Mouse (Mus musculus) adrenal gland, postnatal 10 days (tissue): ENCODE measurements around the gene Shank2. TPM values are rescaled to one million over a fixed set of nuclear protein-coding genes. Genes with fewer than 3 reads are reported as not detected.

Experiments
- DNase-seq: peaks from one replicate; pipeline ENCODE4 v3.0.0; 2021; ENCODE audit warnings: mixed read lengths
- total RNA-seq, 2 experiments: library from RNA; stranded (reverse); gene quantifications; 2 replicates each; pipeline ENCODE4 v1.2.3; 2021

Gene Shank2
- total RNA-seq, 2 experiments from 2014 or later: 3.6 to 6.5 TPM

DNA sequence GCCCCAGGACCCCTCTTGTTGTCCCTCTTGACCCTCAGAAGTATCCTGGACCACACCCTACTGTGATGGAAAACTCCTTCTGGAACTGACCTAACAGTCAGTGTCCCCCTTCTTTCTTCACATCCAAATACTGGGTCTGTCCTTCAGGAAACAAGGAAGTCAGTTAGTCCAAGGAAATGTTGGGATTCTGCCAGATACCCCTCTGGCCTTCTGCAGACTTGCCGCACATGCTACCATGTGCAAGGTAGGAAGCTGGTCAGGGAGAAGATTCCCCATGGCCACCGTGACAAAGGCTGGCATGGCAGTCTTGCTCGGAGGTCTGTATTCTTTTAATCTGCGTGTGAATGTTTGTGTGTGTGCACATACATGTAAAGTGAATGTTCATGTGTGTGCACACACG is 337.0 kb downstream of the Shank2 start:
- no peak for DNase-seq

DNA sequence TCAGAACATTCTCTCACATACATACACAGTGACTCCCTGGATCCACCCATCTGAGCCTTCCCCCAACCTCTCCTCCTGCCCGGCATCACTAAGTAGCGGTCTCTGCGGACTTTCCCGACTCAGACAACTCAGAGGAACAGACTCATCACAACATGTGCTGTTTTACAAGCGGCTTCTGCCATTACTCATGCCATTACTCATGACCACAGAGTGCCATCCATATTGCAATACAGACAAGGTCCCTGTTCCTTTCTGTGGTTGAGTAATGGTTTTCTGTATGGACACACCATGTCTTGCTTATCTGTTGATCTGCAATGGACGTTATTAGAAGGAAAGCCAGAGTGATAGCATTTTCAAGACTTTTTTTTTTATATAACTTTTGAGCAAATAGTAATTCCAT is 338.6 kb downstream of the Shank2 start:
- DNase-seq: peak; percentile 16

DNA sequence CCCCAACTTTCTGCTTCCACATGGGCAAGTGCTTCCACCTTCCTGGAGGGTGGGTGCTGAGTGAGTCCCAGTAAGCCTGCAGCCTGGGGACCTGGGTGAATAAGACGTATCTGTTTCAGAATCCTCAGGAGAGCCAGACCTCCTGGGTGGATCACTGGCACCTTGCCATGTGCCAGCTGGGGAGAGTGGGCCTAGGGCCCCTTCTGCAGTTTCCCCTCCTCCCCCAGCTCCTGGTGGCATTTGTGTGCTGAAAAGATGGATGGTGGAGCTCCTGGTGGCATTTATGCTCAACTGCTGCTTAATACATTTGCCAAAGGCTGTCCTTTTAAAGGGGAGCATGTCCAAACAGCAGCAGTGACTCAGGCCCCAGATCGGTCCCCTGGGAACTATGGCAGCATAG is 364.4 kb downstream of the Shank2 start:
- DNase-seq: no peak

- no peak for DNase-seq
These were observed 371.3 kb downstream of the Shank2 start for GRCm38 (mm10) chr7:144373059-144373458.

- no peak for DNase-seq
These were observed 373.8 kb downstream of the Shank2 start for GRCm38 (mm10) chr7:144375483-144375882.

DNA sequence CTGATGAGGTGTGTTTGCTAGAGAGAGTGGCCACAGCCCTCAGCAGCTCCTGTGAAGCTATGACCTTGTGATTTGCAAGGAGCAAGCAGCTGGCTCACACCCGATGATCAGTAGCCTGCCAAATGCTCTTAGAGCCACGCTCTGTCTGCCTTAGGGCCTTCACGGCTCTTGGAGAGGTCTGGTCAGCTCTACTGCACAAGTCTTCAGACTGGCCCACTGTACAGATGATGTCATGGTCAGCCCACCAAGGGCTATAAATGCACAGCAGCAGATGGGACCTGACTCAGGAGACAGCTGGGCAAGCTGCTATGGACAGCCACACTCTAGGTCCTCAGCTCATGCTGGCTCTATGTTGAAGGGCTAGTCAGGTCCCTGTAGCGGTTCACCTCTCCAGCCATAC is 376.5 kb downstream of the Shank2 start:
- DNase-seq: no peak

DNA sequence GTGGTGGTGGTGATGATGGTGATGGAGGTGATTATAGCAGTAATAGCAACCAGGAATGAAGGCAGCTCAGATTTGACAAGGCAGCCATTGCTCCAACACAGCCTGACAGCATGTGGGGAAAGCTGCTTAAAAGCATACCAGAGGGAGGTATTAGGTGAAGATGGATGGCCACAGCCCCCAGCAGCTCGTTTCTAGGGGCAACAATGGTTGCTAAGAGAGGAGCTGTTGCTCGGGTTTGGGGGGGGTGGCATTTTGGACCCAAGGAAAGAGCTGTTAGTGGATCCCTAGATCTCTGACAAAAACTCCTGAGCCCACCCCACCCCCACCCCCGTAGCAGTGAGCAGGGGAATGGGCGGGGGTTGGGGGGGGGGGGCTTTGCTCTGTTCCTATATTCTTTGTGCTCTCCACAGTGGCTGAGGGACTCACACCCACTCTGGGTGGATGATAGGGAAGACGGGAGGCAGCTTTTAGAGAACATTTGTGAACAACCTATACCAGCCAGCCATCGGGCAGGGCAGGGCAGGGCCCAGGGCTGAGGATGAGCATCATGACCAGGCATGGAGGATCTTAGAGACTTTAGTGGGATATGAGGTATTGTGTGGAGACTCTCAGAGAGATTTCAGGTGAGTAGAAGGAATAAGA is 377.6 kb downstream of the Shank2 start:
- DNase-seq: no peak

- DNase-seq: no peak
These were observed 379.9 kb downstream of the Shank2 start for GRCm38 (mm10) chr7:144381588-144381987.

DNA sequence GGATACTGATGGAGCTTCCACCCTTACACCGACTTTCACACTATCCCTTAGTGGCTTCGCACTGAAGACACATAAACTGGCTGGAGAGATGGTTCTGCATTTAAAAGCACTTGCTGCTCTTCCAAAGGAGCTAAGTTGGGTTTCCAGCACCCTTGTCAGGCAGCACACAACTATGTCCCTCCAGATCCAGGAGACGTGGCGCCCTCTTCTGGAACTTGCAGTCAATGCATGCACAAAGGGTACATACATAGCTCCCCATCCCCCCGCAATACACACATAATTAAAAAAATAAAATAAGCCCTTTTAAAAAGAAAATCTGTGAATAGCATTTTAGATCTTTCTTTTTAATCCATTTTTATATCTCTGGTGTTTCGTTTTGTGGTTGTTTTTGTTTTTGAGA is 385.8 kb downstream of the Shank2 start:
- DNase-seq: no peak

- no peak for DNase-seq
These were observed 388.0 kb downstream of the Shank2 start for GRCm38 (mm10) chr7:144389704-144390103.

DNA sequence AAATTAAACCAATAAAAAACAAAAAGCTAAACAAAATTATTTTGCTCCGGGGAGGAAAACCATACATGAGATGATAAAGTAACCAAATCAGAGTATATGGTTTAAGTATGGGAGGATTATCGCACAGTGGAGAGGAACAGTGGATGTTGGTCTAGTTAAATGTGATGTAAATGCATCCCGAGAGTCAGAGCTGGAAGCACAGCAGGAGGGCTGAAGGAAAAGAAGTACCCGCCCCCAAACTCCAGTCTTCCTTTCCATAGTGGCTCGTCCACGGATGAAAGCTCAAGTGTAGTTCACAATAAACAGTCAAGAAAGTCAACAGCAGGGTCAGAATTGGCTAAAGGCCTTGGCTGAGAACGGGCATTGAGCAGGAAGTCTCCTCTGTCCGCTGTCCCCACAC is 388.9 kb downstream of the Shank2 start:
- DNase-seq: no peak

DNA sequence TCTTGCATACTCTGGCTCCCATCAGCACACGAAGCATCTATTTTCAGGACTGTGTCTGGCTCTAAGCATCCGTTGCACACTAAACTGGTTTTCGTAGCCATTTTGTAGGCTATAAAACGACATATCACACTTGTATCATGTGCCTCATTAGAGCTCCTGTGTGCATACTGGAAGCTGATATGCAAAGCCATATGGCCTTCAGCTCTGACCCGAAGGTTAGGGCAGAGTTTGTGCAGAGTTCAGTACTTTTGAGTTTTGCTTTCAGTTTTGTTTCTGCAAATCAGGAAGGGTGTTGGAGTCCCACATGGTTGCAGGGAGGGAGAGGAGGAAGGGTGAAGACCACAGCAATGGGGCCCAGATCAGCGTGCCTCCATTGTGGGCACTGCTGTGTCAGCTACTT is 390.0 kb downstream of the Shank2 start:
- DNase-seq: no peak

DNA sequence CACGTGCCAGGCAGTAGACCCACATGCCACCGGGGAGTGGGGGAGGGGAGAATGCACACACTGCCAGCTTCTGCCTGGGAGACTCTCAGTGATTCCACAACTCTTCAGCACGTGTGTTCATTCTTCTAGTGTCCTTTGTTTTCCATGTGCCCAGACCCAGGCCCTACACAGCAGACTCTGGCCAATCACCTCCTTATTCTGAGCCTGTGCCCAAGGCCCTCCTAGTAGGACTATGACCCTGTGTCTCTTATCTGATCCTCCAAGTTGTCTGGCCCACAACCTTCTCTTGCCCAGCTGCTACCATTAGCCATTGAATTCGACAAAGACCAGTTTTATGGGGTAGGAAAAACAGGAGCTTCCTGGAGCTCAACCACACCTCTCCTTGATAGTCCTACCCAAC is 400.8 kb downstream of the Shank2 start:
- no peak for DNase-seq

DNA sequence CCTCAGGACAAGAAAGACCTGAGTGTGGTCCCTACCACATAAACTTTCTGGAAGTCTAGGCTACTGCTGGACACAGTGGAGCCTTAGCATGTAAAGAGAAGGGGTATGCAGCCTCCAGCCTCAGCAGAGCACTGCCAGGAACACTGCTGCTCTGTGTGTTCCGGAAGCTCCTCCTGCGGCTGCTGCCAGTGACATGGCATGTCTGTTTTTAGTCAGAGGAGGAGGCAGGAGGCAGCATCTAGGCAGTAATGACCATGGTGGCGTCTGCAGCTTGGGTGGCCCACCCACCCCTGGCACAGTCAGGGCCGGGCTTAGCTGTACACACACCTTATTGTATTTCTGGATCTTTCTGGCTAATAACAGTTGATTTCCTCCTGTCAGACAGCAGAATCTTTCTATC is 405.9 kb downstream of the Shank2 start:
- no peak for DNase-seq

GRCm38 (mm10) chr7:144408464-144409000 is 406.8 kb downstream of the Shank2 start:
- DNase-seq: no peak

DNA sequence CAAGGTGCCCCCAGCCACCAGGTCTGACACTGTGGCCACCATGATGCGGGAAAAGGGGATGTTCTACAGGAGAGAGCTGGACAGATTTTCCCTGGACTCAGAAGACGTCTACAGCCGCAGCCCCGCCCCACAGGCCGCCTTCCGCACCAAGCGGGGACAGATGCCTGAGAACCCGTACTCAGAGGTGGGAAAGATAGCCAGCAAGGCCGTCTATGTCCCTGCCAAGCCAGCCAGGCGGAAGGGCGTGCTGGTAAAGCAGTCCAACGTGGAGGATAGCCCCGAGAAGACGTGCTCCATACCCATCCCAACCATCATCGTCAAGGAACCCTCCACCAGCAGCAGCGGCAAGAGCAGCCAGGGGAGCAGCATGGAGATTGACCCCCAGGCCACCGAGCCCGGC is 408.0 kb downstream of the Shank2 start:
- DNase-seq: no peak

- DNase-seq: no peak
These were observed 410.5 kb downstream of the Shank2 start for GRCm38 (mm10) chr7:144411967-144412906.

- DNase-seq: no peak
These were observed 412.9 kb downstream of the Shank2 start for GRCm38 (mm10) chr7:144414632-144415031.

- peak; percentile 39 for DNase-seq
These were observed 414.1 kb downstream of the Shank2 start for GRCm38 (mm10) chr7:144415795-144416194.

GRCm38 (mm10) chr7:144417234-144417633 is 415.5 kb downstream of the Shank2 start:
- DNase-seq: no peak

- DNase-seq: peak; percentile 79
These were observed 416.1 kb downstream of the Shank2 start for GRCm38 (mm10) chr7:144417644-144418343.

GRCm38 (mm10) chr7:144420552-144420951 is 418.8 kb downstream of the Shank2 start:
- no peak for DNase-seq

- DNase-seq: no peak
These were observed 419.8 kb downstream of the Shank2 start for GRCm38 (mm10) chr7:144421478-144421877.
